Mouse (Mus musculus): ENCODE data around the gene Shank2. TPM values are rescaled to one million over a fixed set of nuclear protein-coding genes. Genes with fewer than 3 reads are reported as not detected.

The Shank2 gene
- polyA plus RNA-seq, 2 experiments from 2014 or later: 0.11 TPM; not detected in 1

DNA sequence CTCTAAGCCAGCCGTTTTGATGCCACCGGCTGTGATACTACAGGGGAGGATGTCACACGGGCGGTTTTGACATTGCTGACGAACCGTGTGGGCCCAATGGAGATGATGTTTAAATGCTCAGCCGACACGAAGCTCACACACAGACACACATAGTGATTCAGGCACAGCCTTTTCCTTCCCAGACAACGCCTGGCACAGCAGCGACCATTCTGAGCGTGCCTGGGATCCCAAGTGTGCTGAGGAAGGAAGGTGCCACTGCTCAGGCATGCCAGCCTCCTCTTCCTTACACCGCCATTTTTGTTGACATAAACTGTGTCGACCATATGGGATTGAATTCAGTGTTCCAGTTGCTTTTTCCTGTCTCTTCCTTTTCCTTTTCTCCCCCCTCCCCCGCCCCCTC lies 172.6 kb downstream of the Shank2 start:
- no peak for ATAC-seq

DNA sequence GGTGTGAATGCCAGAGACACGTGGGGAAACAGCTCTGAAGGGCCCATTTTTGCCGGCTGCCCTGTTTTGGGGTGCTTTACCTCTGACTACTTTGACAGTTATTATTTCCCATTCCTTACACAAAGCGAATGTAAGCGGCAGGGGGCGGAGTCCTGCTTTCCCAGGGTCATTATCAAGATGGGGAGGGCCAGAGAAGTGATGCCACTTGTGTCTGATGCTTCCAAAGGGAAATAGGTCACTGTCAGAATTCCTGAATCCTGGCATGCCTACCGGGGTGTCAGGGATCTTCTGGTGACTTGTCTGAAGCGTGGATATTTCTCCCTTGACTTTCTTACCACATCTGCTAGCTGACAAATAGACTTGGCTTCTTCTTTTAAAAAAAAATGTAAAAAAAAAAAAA lies 173.3 kb downstream of the Shank2 start:
- ATAC-seq: no peak

DNA sequence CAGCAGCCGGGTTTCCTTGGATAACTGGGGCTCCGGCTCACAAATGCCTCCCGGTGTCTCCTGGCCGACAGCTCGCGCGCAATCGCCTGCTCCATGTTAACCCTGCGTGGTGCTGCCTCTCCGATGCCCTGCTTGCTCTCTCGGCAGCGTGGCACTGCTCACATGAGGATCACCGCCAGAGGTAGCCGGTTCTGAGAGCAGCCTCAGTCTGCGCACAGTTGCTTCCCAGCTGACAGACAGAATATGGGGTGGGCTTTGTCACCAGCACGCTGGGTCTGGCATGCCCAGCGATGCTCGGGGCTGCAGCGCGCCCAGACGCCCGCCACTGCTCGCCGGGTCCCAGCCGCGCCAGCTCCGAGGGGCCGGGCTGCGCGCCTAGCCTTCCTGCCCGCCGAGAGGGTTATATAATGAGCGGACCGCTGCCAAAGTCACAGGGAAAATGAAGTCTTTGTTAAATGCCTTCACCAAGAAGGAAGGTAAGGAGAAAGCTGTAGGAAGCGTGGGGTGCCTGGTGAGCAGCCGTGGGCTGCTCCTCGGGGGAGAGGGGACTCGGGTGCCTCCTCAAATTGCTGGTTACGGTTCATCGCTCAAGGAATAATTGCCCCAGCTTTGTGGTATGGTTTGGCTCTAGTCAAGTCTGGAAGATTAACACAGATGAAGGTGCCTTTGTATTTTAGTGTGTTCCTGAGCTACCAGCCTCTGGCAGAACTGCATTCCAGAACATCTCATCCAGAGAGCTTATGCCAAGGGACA lies 173.9 kb downstream of the Shank2 start:
- ATAC-seq: no peak

DNA sequence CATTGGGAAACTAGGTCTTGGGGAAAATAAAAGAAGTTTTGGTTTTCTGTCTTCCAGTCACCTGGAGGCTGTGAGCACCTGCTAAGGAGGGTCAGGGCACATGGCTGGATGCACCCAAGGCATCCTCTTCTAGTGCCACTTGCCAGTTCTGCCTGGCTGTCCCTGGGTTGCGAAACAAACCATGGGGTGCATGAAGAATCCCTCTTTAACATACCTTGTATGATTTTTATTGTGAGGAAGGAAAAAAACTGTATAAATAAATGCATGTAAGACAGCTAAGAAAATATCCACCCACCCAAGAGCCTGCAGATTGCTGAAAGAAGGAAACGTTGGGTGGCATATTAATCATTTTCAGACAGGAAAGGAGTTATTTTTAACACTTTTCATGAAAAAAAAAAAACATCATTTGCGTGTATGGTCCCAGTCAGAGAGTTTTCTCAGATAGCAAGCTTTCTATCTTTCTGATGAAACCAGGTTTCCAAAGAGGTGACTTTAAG lies 174.6 kb downstream of the Shank2 start:
- ATAC-seq: no peak

DNA sequence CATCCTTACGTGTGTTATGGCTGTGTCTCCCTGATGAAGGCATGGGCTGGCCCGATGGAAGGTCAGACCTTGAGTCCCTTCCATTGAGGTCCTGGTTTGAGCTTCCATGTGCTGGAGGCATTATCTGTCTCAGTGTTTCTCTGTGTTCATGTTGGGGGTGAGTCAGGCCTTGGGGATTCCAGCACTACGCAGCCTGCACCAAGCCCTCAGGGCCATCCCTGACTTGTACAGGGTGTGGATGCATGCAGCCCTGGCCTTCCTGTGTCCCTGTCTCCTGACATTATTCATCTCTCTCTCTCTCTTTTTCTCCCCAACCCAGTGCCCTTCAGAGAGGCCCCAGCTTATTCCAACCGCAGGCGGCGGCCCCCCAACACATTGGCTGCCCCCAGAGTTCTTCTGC lies 177.7 kb downstream of the Shank2 start:
- ATAC-seq: no peak

DNA sequence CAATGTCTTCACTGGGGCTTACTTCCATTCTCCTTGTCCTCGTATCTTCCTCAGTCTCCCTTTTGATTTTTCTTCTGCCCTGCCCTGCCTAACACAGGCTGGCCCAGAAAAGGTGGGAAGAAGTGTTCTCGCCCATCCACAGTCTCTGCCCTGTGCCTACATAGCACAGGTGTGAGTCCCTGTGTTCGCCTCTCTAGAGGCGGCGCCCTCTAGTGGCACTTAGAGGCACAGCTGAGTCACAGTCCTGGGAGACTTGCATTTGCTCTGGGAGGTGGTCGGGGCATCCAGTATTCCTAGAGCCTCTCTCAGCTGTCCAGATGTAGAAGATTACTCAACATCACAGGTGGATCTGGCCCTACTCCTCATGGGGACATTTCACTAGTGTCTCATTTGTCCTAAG lies 179.2 kb downstream of the Shank2 start:
- ATAC-seq: no peak

DNA sequence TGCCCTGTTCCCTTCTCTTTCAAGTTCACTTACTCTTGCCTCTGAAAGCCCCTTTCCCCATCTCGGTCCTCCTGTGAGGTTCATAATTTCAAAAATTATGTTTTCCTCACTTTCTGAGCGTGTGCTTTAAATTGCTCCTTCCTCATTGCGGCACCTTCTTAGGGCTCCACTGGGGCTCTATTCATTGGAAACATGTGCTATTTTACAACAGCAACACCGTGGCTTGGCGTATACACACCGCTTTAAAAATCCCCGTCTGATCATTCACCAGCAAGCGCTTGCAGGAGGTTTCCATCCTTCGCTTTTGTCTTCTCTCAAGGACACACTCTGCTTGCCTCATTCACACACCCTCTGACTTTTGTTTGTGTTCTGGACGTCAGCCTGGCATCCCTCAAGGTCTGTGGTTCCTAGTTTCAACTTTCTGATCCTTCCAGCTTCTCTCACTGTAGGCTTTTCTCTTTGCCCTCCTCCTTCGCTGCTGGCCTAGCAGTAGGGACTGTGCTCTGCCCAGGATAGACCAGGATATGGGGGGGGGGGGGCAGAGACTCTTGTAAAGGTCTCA lies 186.2 kb downstream of the Shank2 start:
- ATAC-seq: no peak

DNA sequence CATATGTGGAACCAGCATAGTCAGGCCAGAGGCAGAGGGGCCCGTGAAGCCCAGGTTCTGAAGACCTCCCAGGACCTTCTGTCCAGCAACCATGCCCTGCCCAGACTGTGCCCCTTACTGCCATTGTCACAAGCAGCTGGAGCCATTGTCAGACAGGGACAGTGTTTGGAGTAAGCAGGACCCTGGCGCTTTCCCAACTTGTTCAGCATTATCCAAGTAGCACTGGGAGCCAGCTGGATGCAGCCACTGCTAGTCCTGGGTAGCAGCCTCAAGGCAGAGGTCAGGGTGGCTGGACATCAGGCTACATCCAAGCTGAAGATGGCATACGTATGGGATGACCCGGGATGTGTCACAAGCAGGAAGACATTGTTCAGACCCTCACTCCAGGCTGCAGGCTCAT lies 187.7 kb downstream of the Shank2 start:
- no peak for ATAC-seq

DNA sequence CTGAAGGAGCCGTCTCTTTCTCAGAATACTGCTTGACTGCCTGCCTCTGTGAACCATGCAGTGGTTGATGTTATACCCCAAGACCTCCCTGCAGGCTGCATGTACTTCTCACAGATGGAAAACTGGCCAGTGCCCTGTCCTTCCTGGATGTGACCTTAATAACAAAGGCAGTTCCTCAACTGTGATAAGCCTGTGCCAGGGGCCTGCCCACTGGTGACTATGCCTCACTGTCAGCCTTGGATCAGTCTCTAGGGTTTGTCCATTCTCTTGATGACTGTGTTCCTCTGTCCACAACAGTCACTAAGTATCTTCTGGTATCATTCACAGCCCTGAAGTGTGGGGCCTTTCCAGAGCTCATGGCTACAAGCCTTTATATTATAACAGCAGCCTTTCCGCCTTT lies 196.8 kb downstream of the Shank2 start:
- no peak for ATAC-seq

DNA sequence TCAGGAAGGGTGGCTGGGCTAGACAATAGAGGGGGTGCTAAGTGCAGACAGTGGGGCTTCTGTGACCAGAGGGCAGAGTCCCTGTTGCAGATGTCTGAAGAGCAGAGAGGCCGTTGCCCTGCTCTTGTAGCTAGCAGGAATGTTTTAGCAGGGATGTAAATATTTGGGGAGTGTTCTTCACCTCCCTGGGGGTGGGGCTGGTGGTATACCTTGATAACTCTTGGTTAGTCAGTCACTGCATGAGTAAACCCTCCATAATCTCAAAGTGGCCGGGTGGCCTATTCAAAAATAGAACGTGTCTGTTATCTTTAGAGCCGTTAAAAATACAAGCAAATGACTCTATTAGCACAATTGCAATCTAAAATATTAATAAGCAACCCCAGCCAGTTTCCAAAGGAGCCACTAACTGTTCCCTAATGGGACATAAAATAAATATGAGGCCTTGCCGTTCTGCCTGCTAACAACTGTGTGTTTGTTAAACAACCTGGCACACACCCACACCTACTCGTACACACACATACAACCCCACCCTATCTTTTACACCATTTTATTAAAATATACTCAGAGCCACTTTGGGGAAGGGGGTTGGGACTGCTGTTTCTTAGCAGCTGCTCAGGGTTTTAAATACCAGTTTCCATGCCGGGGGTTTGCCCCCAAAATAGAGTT lies 200.4 kb downstream of the Shank2 start:
- no peak for ATAC-seq

DNA sequence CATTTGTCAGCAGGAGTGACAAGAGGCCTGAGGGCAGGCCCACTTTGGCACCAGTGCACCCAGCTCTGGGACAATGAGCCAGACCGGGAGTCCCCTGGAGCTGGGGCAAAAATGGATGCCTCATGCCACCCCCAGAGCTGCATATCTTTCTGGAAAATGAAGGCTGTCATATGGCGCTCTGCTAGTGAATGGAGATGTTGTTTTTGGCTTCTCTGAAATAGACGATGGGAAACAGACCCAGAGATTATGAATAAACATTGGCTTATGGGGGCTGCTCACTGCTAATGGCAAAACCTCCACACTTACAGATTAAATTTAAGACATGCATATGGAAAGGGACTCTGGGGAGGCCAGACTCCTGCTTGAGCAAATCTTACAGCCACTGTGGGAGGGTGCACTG lies 202.6 kb downstream of the Shank2 start:
- ATAC-seq: no peak

DNA sequence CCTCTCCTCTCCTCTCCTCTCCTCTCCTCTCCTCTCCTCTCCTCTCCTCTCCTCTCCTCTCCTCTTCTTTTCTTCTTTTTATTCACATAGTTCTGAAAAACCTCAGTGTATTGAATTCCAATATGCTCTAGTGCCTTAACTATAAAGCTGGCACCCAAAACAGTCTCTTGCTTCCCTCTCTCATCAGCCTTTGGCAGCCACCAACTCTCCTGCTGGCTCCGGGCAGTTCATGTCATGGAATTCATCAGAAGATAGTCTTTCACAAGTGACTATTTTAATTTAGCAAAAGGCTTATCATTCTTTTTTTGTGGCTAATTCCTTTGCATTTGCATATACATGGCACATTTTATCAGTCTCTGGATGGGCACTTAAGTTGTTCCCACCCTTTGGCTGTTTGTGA lies 203.4 kb downstream of the Shank2 start:
- ATAC-seq: no peak

DNA sequence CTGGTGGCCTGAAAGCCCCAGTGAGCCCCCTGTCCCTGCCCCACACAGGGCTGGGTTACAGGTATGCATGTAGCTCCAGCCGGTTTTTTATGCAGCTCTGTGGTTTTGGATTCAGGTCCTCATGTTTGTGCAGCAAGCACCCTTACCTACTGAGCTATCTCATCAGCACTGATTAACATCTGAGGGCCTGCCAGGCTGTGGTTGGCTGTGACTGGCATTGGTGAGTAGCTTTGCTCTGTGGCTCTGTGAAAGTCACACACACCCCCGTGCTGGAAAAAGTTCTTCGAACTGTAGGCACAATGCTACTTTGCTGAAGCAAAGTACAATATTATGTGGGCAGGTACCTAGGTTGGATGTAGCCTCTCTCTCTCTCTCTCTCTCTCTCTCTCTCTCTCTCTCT lies 204.1 kb downstream of the Shank2 start:
- no peak for ATAC-seq

DNA sequence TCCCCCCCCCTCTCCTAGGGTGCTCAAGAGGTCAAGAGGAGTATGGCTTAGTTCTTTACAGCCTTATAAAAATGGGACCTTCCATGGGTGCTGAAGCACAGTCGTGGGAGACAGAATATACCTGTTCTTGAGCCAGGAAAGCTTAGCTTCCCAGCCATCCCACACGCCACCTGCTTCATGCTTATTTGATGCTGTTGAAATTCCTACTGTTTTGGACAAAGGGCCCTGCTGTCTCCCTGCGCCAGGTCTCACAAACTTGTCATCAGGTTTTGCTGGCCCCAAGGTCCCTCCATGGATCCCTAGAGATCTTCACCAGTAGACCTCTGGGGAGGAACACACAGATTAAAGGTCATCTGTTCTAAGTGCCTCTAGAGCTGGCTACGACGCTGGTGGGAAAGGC lies 204.5 kb downstream of the Shank2 start:
- ATAC-seq: no peak

DNA sequence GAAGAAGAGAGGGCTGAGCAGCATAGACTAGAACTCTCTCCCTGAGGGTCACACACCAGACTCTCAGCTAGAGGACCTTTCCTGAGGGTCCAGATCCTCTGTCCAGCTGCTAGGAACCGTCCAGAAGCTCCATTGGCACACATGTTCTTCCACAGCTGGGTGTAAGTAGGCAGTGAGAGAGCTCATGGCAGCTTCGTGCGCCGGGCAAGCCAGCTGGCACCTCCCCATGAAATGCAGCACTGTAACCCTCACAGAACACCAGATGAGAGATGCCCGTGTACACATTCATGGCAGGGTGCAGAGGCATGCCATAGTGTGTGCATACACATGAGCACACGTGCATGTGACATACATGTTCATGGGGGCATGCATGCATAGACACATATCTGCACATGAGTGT lies 205.4 kb downstream of the Shank2 start:
- ATAC-seq: no peak

DNA sequence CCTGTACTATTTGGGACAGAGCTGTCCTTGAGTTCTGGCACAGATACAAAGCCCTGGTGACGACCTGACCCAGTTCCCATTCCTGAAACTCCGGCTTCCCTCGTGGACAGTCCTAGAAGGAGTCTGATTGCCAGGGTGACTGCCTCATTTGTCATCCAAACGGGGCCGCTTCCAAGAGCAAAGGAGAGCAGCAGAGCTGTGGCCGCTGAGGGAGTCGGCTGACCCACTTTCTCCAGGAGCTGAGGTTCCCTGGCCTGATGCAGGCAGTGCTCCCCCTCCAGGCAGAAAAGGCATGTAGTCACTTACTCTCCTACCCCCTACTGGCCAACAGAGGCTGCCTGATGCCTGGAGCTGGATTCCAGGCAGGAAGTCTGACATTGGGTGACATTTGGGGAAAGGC lies 206.1 kb downstream of the Shank2 start:
- ATAC-seq: no peak

DNA sequence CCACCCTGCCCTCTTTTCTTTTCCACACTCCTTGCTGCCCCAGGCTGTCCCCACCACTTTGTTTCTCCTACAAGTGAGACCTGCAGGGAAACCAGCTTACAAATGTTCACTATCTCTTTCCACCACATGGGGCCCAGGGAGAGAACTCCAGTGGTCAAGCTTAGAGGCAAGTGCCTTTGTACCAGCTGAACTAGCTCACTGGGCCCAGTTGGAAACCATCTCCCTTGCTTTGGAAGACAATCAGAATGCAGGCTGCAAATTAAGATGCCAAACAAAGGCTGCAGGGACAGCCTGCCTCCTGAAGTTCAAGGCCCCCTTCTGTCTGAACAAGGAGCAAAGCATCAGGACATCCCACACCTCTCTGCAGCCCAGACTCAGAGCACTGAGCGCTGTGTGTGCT lies 206.9 kb downstream of the Shank2 start:
- no peak for ATAC-seq

DNA sequence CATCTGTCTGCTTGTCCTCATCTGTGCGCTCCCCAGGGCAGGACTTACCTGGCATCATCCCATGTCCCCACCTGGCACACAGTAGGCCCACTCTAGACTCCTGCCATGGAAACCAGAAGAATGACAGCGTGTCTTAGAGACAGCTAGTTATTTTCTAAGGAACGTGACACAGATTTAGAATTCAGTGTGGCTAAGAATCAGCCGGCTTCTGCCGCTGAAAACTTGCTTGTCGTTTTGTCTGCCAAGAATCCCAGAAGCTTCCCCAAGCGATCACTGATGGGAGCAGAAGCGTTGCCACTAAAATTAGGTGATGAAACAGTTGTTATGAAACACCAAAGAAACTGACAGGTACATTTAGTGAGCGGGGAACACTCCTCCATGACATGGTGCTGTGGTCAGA lies 208.8 kb downstream of the Shank2 start:
- no peak for ATAC-seq

DNA sequence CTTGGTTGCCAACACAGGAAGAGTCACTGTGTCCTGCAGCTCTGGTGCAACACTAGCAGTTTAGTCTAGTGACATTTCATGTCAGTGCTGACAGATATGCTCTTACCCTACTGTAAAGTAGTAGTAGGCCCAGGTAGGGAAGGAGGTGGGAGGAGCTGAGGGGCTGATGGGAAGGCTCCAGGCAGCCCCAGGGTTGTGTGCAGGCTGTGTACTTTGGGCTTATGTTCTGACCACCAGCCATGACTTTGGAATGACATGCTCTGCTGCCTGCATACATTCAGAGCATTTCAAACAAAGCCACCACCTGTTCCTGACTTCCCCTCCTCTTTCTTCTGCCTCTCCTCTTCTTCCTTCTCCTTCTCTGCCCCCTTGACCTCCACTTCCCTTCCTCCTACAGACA lies 211.0 kb downstream of the Shank2 start:
- no peak for ATAC-seq

DNA sequence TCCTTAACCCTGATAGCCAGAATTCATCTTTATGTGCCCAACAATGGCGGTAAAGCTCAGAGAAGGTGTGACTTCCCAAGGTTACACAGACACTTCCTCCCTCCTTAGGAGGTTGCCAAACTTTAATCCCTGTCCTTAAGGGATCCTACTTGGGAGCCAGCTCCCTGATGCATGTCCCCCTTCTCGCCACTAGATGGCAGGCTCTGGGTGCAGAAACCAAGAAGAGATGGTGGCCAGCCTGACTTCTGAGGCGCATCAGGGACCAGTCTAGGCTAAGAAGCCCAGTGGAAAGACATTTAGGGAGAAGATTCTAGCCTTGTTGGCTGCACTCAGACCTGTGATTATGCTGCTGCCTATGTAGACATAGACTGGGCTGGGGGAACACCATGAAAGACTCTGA lies 215.5 kb downstream of the Shank2 start:
- no peak for ATAC-seq

DNA sequence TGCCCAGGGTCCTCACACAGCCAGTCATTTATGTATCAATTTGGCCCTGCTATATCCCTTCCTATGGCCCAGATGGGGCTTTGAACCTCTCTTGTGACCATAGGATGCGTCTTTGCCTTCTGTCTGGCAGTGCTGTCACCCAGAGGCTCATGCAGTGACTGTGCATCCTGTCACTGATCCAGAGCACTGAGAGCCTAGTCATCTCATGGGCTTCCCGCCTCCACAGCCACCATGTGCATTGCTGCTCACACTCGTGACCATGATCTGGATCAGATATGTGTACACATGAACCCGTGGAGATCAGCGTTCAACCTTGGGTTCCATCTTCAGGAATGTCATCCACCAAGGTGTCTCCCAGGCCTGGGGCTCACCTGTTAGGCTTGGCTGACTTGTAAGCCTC lies 227.0 kb downstream of the Shank2 start:
- no peak for ATAC-seq

DNA sequence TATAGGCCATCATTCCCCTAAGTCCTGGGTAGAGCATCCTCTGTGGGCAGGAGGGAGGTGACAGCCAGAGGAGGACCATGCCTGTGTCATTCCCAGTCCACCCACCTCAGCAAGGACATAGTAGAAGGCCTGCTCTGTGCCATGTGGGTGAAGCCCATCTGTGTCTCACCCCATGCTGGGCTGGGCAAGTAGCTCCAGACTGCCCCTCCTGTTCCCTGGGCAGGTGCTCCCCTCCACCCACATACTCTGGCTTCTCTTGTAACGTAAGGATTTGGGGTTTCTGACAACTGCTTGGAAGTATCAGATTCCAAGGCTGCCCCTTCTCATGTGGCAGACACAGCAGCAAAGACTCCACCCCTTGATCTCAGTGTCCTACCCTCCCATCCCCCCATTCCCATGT lies 227.7 kb downstream of the Shank2 start:
- no peak for ATAC-seq

DNA sequence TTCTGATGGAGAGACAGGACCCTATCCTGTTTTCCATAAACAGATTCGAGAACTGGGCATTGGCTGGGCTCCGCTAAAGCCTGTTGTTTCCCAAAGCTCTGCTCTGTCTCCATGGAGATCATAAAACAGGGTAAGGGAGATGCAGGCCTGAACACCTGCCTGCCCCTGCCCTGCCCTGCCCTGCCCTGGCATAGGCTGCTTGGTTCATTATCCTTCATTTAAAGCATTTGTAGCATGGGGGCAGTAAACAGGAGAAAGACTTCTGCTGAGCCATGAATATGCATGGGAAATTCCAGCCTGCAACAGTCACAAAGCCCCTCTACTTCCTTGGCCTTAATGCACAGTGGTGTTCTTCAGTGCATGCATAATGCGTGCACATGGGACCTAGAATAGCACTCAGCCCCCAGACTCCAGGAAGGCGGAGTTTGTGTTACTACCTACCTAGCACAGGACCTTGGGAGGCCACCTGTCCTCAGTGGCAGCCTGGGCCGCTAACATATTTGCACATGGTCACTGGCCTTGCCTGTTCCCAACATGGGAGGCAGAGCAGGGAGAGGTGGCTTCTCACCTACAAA lies 230.5 kb downstream of the Shank2 start:
- no peak for ATAC-seq

DNA sequence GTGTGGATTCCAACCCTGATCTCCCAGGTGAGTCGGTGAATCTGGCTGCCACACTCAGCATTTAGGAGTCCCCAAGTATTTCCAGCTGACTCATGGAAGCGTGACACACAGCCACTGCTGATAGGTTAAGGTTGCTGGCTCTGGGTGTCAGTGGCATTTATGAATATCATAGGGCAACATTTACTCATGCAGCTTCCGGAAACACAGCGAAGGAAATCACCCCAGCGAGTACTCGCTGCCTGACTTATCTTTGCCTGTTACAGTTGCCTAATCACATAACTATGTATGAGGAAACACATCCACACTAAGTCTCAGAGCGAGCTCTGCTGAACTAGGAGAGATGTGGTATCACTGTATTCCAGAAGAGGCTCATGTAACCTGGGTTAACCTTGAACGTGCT lies 231.8 kb downstream of the Shank2 start:
- no peak for ATAC-seq
